Mouse (Mus musculus) brain, embryonic 18.5 days (tissue): Measurements from ENCODE around the gene Comtd1.
A peak's percentile ranks its signal among the peaks of the same experiment; 100 is the strongest.

Experiments used
- DNase-seq: peaks from one replicate; pipeline ENCODE4 v3.0.0-alpha.2; 2012; ENCODE audit warnings: low read depth, low spot score

The Comtd1 gene

DNA sequence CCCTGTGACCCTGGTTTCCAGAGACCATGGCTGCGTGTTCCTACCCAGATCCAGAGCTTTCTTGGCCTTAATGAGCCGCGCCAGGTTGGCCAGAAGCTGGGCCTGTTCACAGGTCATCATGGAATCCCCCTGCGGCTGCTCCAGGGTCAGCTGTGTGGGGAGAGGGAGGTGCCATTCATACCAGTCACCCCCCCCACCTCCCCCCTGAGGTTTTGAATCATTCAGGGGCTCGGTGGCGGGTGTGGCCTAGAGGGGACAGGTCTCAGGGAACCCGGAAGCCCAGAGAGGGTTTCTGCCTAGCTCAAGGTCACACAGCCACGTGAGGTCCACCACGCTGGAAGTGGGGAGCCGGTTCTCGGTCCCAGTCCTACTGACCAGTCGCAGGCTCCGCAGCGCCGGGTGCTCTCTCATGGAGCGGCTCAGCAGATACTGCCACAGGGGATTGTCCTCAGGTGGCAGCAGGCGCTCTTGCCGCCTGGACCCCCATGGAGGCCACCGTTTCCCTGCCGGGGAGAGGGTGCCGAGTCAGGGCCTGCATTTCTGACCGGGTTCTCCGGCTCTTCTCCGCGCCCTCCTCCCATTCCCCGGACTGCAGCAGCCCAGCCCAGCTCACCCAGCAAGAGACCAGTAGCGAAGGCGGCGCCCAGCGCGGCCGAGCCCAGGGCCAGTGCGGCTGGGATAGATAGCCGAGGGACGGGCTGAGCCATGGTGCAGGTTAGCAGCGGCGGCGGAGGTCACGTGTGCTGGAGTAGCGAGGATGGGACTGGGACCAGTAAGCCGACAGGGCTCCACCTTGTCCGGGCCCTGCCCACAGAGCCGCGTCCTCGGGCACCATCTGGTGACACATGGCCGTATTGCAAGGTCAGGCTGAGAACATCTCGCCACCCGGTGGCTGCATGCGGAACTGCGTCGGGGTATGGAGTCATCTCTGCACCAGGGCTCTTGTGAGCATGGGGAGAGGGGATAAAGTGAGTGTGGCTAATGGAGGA, at the start of gene Comtd1:
TSS of gene Comtd1 (minus strand) at position 812 of the 989 bp plus-strand sequence.
- peak; percentile 72 for DNase-seq

DNA sequence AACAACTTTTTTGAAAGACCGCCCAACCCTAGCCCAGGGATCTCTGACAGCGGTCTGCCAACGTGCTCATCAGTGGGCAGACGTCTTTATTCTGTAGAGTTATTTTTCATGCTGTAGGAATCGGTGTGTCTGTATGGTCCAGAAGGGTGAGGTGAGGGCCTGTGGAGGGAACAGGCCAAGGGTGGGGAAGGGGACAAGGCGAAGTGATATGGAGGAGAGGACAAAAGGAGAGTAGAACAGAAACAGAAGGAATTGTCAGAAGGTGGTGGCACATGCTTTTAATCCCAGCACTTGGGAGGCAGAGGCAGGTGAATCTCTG, 43.5 kb upstream of the Comtd1 start:
- no peak for DNase-seq

- no peak for DNase-seq
Observed at GRCm38 (mm10) chr14:21891581-21892340, 43.0 kb upstream of the Comtd1 start.

GRCm38 (mm10) chr14:21890430-21890829, 41.7 kb upstream of the Comtd1 start:
- no peak for DNase-seq

DNA sequence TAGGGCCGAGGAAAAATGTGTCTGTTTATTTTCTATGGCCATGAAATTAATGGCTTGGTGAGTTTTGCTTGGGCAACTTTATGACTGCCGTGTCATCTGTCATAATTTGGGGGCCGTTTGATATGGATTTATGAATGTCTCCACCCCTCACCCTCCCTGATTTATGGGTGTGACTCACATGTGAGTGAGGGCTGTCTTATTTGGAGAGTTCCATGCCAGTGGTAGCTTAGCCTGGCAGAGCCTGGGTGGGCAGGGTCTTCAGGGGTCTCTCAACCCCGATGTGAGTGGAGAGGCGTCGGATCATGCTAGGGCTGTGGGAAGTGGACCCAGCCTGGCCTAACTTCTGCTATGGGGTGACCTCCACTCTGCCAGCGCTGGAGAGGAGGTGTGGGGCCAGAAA, 18.0 kb upstream of the Comtd1 start:
- no peak for DNase-seq

DNA sequence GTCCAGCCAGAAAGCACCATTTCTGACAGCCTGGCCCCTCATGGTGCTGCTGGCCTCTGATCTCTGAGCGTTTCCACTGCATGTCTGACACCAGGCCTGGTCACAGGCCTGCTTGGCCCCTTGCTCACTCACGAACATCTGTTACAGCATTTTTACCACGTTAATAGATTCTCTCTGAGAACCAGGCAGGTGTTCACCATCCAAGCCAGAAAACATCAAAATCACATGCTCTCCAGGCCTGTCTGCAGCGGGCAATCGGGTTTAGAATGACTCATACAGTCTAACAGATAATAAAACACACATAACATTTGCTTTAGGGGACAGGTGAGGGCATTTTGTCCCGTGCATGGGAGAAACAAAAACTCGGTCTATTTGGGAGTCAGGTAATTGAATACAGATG, 17.5 kb upstream of the Comtd1 start:
- DNase-seq, result no peak

DNA sequence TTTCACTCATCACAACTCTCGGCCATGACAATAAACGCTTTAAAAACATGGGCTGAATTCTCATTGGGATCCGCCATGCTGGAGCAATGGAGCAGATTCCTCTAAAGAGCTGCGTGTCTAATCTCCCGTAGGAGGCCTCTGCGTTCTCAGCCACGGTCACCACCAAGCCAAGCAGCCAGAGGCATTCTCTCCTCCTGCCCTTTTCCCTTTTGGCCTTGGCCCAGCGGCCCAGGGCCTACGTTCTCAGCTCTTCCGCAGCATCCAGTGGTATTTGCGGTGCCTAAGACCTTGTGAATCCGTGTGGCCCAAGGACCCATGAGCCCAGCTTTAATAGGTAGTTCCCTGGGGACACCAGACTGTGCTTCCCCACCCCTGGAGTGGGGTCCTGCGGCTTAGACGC, 8.1 kb upstream of the Comtd1 start:
- DNase-seq, result no peak

DNA sequence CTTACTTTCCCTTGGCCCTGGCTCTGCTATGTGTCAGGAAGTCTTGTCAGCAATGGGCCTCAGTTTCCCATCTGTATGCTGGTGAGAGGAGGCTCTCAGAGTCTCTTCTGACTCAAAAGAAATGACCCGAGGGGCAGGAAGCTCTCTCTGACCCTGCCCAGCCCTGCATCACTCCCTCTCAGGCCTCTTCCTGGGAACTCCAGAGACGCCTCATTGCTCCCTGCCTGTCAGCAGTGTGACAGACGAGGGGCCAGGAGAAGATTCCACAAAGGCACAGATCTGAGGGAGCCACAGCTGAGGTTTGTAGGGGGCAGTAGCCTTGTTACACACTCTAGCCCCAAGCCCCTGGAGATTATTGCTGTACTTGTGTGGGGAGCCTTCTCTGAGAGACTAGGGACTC, 7.2 kb upstream of the Comtd1 start:
- no peak for DNase-seq

DNA sequence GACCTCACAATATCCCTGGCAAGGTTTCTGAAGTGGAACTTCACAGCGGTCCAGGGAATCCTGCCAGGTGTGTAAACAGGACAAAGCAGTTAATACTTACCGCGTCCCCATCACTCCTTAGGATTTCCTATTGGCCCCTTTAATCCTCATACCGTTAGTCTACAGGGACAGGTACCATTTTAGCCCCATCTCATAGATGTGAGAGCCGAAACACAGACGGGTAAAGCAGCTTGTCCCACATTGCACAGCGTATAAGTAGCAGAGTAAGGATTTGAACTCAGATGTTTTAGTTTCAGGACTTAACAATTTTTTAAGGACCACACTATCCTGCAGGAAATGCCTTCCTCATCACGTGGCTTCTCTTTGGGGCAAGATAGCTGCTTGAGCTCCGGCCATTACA, 5.5 kb upstream of the Comtd1 start:
- no peak for DNase-seq

- DNase-seq, result no peak
Observed at GRCm38 (mm10) chr14:21853456-21854109, 4.8 kb upstream of the Comtd1 start.

DNA sequence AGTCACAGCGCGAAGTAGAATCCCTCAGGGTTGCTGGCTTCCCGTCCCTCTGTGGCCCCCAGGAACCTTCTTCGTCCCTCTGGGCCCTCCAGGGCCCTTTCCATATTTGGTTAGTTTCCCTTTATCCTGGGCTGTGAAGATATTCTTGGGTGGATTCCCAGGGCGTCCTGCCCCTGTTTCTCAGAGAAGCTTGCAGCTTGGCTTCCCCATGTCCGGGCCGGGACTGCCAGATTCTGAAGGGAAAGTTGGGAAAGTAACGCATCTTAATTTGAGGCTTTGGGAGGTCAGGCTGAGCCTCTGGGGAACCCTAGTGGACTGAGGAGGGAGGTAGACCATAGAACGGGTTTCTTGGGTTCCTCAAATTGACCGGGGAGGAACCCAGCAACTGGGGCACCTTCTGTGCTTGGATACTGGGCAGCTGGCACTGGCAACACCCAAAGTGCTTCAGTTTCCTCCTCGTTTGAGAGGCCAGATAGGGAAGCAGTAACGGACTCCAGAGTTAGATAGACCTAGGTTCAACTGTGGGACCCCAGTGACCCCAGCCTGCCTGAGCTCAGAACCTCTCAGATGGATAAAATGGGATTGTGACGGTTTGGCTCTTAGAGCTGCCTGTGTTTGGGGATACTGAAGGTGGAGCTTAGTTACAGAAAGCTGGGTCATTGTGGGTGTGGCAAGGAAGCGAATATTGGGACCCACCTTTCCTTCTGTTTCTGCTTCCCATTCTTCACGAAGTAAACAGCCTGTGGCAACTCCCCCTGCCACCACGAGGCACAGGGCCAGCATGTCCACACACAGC, 3.4 kb upstream of the Comtd1 start:
- no peak for DNase-seq

GRCm38 (mm10) chr14:21850419-21851127, 1.8 kb upstream of the Comtd1 start:
- no peak for DNase-seq

GRCm38 (mm10) chr14:21849524-21850418, 994 bp upstream of the Comtd1 start:
- DNase-seq, result no peak

DNA sequence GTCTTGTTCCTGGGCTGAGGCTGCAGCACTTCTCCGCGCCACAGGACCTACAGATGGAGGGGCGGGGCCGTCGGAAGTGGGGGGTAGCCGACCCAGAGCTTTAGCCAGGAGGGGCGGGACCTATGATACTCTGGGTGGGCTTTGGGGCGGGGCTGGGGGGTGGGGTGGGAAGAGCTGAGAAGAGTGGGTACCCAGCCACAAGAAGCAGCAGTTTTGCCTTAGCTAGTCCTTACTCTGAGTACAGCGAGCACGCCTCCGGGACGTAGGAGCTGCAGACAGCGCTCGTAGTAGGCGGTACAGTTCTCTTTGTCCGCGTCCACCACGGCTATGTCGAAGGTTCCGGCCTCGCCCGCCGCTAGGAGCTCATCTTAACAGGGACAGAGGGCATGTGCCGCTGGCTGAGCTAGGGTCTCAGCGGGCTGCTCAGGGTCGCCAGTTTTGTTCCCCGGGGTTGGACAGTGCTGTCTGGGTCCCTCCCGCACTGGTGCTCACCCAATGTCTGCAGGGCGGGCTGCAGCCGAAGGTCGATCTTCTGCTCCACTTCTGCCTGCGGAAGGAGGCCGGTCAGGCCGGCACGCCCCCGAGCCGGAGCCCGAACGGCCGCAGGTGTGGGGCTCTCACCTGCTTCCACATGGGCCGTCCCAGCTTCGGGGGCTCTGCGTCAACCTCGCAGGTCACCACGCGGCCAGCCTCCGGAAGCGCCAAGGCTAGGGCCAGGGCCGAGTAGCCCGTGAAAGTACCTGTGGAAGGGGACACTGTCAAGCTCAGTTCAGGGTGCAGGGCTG, 1.2 kb downstream of the Comtd1 start:
- no peak for DNase-seq

DNA sequence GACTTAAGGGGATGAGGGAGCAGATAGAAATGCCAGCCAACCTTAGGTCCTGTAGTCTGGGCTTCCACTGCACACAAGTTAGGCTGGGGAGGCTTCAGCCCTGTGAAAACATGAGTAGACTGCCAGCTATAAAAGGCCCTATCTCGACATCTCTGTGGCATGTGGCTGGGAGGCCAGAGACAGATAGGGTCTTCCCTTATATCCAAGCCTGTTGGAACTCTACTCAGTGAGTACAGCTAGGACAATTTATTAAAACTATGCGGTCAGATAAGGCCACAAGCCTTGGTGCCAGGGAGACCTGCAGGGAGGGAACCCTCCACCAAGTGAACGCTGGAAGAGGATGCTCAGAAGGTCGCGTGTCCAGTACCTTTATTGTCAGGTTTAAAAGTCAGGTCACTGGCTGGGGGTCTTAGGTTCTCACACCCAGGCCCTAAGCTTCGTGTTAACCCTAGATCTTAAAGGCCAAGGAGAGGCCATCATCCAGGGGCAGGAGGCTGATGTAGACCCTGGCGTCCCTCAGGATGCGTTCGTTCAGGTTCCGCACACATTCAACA, 1.9 kb downstream of the Comtd1 start:
- no peak for DNase-seq

DNA sequence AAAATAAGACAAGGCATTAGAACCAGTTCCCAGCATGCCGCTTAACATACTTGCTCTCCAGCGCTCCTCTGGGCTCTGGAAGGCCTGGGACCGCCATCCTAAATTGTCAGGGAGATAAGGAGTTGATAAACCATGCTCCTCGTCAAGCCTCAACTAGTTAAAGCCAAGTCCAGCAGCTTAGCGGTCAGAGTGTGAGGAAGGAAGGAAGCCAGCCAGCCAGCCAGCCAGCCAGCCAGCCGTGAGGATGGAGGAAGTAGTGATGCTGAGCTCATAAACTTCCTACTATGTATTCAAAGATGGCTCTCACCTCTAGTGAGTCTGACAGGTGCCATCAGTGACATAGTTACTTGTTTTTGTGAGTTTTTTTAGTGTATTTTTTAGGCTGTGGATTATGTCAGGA, 5.5 kb downstream of the Comtd1 start:
- DNase-seq, result no peak

DNA sequence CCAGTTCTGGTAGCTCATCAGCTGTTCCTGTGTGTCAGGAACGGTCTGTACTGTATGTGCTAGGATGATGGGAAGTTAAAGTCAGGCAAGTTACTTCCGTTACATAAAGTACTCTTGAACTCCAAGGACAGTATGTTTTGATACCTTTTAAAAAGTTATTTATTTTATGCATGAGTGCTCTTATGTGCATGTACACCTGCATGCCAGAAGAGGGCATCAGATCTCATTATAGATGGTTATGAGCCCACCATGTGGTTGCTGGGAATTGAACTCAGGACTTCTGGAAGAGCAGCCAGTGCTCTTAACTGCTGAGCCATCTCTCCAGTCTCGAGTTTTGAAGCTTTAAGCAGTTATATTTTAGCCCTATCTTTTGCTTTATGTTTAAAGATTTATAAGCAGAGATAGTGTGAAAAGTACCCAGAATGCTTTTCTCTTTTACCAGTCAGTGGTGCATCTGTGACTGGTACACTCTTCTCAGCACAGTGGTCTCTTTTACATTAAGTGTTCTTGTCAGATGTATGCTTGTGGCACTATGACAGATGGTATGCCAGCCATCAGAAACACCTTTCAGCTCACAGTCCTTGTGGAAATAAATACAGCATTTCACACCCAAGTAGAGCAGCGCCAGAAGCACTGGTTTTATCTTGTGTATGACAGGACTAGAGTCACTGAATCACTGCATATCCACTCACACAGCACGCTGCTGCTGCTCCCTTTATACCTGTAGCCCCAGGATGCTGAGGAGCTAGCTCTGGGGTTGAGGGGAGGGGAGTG, 6.8 kb downstream of the Comtd1 start:
- no peak for DNase-seq
